Mouse (Mus musculus): ENCODE measurements at regions not wholly inside any gene's neighbourhood (a gene's known extent, or its start where the extent isn't known, plus 50 kb on each side); places are given as distances from the start of the nearest gene placed in this dataset.

DNA sequence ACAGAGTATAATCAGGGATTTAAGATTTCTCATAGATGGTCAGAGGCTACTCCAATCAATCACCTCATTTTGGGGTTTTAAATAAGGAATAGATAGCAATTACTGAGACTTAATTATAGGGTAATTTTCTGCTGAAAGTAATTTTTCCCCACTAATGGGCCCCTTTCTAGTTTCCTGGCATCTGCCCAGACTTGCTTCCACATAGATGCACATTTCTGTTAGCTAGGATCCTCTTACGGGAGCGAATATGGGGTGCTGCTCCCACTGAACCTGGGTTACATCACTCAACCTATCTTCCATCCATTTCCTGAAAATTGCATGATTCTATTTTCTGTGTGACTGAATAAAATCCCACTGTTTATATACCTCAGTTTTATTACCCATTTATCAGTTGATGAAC, 312.5 kb upstream of the Etaa1 start:
- H3K9me3 ChIP-seq (ENCODE audit: control insufficient read depth, low read length), result no peaks in the 10 kb centered on the region

DNA sequence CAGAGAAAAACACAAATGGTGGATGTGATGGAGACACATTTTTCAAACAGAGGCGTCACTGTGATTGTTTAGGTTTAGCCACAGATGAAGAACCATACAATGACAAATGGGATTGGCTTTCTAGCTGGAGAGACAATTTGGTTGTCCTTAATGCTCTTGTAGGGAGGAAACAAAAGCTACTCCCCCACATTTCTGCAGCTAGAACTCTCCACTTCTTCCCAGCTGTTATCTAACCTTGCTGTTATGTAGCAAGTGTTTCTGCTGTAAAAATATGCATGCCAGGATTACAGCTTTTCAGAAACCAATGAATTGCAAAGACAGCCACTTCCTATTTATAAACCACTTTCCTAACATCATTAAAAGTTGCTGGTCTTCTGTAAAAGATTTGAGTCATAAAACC, 309.2 kb upstream of the Etaa1 start:
- H3K9ac ChIP-seq (ENCODE audit: low read depth, low read length, severe bottlenecking), result no peak overlapping the region

More for the DNA sequence above, 312.5 kb upstream of the Etaa1 start:
- no peak overlapping the region for H3K9ac ChIP-seq (ENCODE audit: low read depth, low read length, severe bottlenecking)
- ATAC-seq (ENCODE audit: low FRiP score, low read depth) (no peak), DNase-seq (ENCODE audit: low spot score) (no peak)
- TF ChIP-seq POLR2A (IDR thresholded peaks at IDR 0.05; ENCODE audit: borderline replicate concordance, extremely low read depth, insufficient read depth, insufficient read length), result no peak
- no peaks in the 10 kb centered on the region for H3K36me3 ChIP-seq (ENCODE audit: control insufficient read depth, insufficient read depth, low read length)
- no peak overlapping the region for H3K4me3 ChIP-seq (replicated peaks; ENCODE audit: low read length)
- H3K27me3 ChIP-seq (ENCODE audit: control insufficient read depth, insufficient read depth, low read length), result no peaks in the 10 kb centered on the region
- H3K4me2 ChIP-seq (replicated peaks; ENCODE audit: low read depth, low read length, severe bottlenecking), result no peak overlapping the region
- no peak overlapping the region for H3K27ac ChIP-seq (replicated peaks; ENCODE audit: low read depth, low read length)
- H3K4me1 ChIP-seq (ENCODE audit: control insufficient read depth, insufficient read depth, low read length), result no peaks in the 10 kb centered on the region
- 86% methylated on average over 2 of the region's 2 CpGs for WGBS

DNA sequence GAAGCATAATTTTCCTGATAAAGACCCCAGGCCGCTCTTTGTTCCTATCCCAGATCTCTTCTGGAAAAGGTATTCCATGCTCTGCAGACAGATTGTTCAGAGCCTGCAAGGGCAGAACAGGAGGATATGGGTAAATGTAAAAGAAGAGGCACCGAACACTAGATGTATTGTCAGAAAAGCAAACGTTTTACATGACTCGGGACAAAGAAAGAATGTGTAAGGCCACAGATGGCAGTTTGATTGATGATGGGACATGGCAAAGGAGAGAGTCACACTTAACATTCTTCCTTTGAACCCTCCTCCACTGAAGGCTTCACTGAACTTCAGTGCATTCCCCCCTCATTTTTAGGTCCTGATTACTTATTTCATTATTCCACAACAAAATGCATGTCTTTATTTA, 295.6 kb upstream of the Etaa1 start:
- Histone ChIP-seq H3K4me1 (ENCODE audit: control insufficient read depth, insufficient read depth, low read length) (no peaks in the 10 kb centered on the region), H3K4me3 (replicated peaks; ENCODE audit: low read length) (no peak overlapping the region), H3K4me2 (replicated peaks; ENCODE audit: low read depth, low read length, severe bottlenecking) (no peak overlapping the region), H3K27ac (replicated peaks; ENCODE audit: low read depth, low read length) (no peak overlapping the region), H3K36me3 (ENCODE audit: control insufficient read depth, insufficient read depth, low read length) (no peaks in the 10 kb centered on the region), H3K9ac (ENCODE audit: low read depth, low read length, severe bottlenecking) (no peak overlapping the region), H3K27me3 (ENCODE audit: control insufficient read depth, insufficient read depth, low read length) (no peaks in the 10 kb centered on the region), H3K9me3 (ENCODE audit: control insufficient read depth, low read length) (no peaks in the 10 kb centered on the region)
- DNase-seq (ENCODE audit: low spot score), result no peak
- ATAC-seq (ENCODE audit: low FRiP score, low read depth), result no peak
- TF ChIP-seq POLR2A (IDR thresholded peaks at IDR 0.05; ENCODE audit: borderline replicate concordance, extremely low read depth, insufficient read depth, insufficient read length), result no peak
- WGBS, result 34% methylated on average over 4 of the region's 4 CpGs

More for the DNA sequence above, 309.2 kb upstream of the Etaa1 start:
- no peak for TF ChIP-seq POLR2A (IDR thresholded peaks at IDR 0.05; ENCODE audit: borderline replicate concordance, extremely low read depth, insufficient read depth, insufficient read length)
- Histone ChIP-seq H3K9me3 (ENCODE audit: control insufficient read depth, low read length) (no peaks in the 10 kb centered on the region), H3K4me2 (replicated peaks; ENCODE audit: low read depth, low read length, severe bottlenecking) (no peak overlapping the region), H3K4me1 (ENCODE audit: control insufficient read depth, insufficient read depth, low read length) (no peaks in the 10 kb centered on the region), H3K27ac (replicated peaks; ENCODE audit: low read depth, low read length) (no peak overlapping the region), H3K4me3 (replicated peaks; ENCODE audit: low read length) (no peak overlapping the region), H3K27me3 (ENCODE audit: control insufficient read depth, insufficient read depth, low read length) (no peaks in the 10 kb centered on the region), H3K36me3 (ENCODE audit: control insufficient read depth, insufficient read depth, low read length) (no peaks in the 10 kb centered on the region)
- WGBS, result 83% methylated on average over 1 of the region's 1 CpGs
- DNase-seq (ENCODE audit: low spot score), result no peak
- ATAC-seq (ENCODE audit: low FRiP score, low read depth), result no peak

DNA sequence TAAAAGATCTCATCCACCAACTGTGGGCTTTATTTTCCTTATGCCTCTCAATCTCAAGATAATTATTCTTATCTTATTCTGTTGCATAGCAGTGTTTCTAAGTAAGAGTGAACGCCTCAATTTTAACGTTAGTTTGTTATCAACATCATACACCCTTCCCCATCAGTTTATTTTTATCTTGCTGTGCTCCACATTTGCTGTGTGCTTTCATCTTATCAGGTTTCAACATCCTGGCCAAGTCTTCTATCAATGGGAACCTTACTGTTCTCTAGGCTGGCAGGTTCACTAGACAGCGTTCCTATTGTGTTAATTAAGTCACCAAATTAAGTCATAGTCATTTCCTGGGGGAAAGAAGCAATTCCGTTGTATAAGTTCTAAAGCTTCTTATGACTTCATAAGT, 263.1 kb upstream of the Etaa1 start:
- Histone ChIP-seq H3K4me3 (replicated peaks; ENCODE audit: low read length) (no peak overlapping the region), H3K36me3 (ENCODE audit: control insufficient read depth, insufficient read depth, low read length) (no peaks in the 10 kb centered on the region), H3K9ac (ENCODE audit: low read depth, low read length, severe bottlenecking) (no peak overlapping the region), H3K4me1 (ENCODE audit: control insufficient read depth, insufficient read depth, low read length) (no peaks in the 10 kb centered on the region), H3K9me3 (ENCODE audit: control insufficient read depth, low read length) (no peaks in the 10 kb centered on the region), H3K27ac (replicated peaks; ENCODE audit: low read depth, low read length) (no peak overlapping the region), H3K27me3 (ENCODE audit: control insufficient read depth, insufficient read depth, low read length) (no peaks in the 10 kb centered on the region), H3K4me2 (replicated peaks; ENCODE audit: low read depth, low read length, severe bottlenecking) (no peak overlapping the region)
- no peak for TF ChIP-seq POLR2A (IDR thresholded peaks at IDR 0.05; ENCODE audit: borderline replicate concordance, extremely low read depth, insufficient read depth, insufficient read length)
- WGBS, result 77% methylated on average over 4 of the region's 4 CpGs
- DNase-seq (ENCODE audit: low spot score), result no peak
- no peak for ATAC-seq (ENCODE audit: low FRiP score, low read depth)

DNA sequence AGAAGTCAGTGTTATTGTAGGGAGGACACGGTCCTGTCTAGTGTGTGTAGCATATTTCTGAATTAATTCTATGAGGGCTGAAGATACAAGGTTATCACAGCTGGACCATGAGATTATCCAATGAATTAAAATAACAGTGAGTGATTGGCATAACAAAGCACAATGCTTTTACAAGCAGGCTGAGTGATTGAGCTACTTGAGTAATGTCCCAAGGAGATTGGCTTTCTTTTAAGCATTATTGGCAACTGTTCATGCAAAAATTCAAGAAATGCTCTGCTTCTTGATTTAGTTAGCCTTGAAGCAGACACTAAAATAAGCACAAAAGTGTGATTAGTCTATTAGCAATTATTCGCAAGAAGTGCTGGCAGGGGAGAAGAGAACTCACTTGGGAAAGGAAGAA, 219.4 kb upstream of the Etaa1 start:
- no peaks in the 10 kb centered on the region for H3K27me3 ChIP-seq (ENCODE audit: control insufficient read depth, insufficient read depth, low read length)
- no peak overlapping the region for H3K4me2 ChIP-seq (replicated peaks; ENCODE audit: low read depth, low read length, severe bottlenecking)
- ATAC-seq (ENCODE audit: low FRiP score, low read depth) (no peak), DNase-seq (ENCODE audit: low spot score) (no peak)
- H3K36me3 ChIP-seq (ENCODE audit: control insufficient read depth, insufficient read depth, low read length), result no peaks in the 10 kb centered on the region
- no peak overlapping the region for H3K27ac ChIP-seq (replicated peaks; ENCODE audit: low read depth, low read length)
- no peak overlapping the region for H3K9ac ChIP-seq (ENCODE audit: low read depth, low read length, severe bottlenecking)
- no peak overlapping the region for H3K4me3 ChIP-seq (replicated peaks; ENCODE audit: low read length)
- H3K9me3 ChIP-seq (ENCODE audit: control insufficient read depth, low read length), result no peaks in the 10 kb centered on the region
- 72% methylated on average over 2 of the region's 2 CpGs for WGBS
- TF ChIP-seq POLR2A (IDR thresholded peaks at IDR 0.05; ENCODE audit: borderline replicate concordance, extremely low read depth, insufficient read depth, insufficient read length), result no peak
- no peaks in the 10 kb centered on the region for H3K4me1 ChIP-seq (ENCODE audit: control insufficient read depth, insufficient read depth, low read length)

- no peaks in the 10 kb centered on the region for H3K27me3 ChIP-seq (ENCODE audit: control insufficient read depth, insufficient read depth, low read length)
- DNase-seq (ENCODE audit: low spot score), result no peak
- ATAC-seq (ENCODE audit: low FRiP score, low read depth), result no peak
- H3K4me1 ChIP-seq (ENCODE audit: control insufficient read depth, insufficient read depth, low read length), result no peaks in the 10 kb centered on the region
- no peaks in the 10 kb centered on the region for H3K9me3 ChIP-seq (ENCODE audit: control insufficient read depth, low read length)
- no peaks in the 10 kb centered on the region for H3K36me3 ChIP-seq (ENCODE audit: control insufficient read depth, insufficient read depth, low read length)
- H3K27ac ChIP-seq (replicated peaks; ENCODE audit: low read depth, low read length), result no peak overlapping the region
- WGBS, result 68% methylated on average over 2 of the region's 2 CpGs
- H3K9ac ChIP-seq (ENCODE audit: low read depth, low read length, severe bottlenecking), result no peak overlapping the region
- H3K4me2 ChIP-seq (replicated peaks; ENCODE audit: low read depth, low read length, severe bottlenecking), result no peak overlapping the region
- TF ChIP-seq POLR2A (IDR thresholded peaks at IDR 0.05; ENCODE audit: borderline replicate concordance, extremely low read depth, insufficient read depth, insufficient read length), result no peak
- no peak overlapping the region for H3K4me3 ChIP-seq (replicated peaks; ENCODE audit: low read length)
Observed at GRCm38 (mm10) chr11:18171207-18171776, 217.6 kb upstream of the Etaa1 start.

Measured in limb, embryonic 14.5 days (tissue).